11 mouse cellular contexts compared by ENCODE assay signal in the genomic region with DNA sequence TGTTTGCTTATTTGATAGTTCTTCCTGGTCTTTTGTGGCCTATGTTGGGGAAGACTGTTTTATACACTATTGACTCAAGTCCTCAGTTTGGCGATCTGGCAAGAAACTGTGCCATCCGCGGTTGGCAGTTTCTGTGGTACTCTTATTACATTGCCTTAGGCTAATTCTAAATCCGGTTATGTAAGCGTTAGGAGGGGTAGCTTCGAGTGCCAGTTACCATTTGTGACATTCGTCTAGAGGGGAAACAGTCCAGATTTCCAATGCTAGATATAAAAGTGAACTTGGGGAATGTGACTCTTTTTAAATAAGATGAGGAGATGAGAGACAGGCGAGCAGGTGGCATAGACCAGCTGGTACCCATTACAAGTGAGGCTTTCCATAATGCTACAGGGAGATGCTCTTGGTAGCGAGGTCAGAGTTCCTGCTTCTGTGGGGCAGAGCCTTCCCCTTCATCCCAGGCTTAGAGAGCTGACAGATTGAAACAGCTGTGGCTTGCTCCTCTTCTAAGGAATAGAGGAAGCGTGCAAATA.
A peak's percentile ranks its signal among the peaks of the same experiment; 100 is the strongest.
DNase-seq lines count a peak whose midpoint lies in the region; ATAC-seq lines count a peak whose summit lies in the region.
"Had no signal": no experiment of that assay in that cellular context is flagged by ENCODE, and none has a peak within 500 bp of the region (broad histone marks: within the 10 kb centered on the region; RNA-seq: fewer than 3 reads in every experiment).

No protein-coding gene starts in this region.

- H3K9me3 ChIP-seq in heart, embryonic 15.5 days (replicated peaks), result no peaks in the 10 kb centered on the region
- no peaks in the 10 kb centered on the region for H3K9me3 ChIP-seq in midbrain, embryonic 15.5 days

- no peak overlapping the region for H3K9ac ChIP-seq in heart, embryonic 15.5 days
- no peak overlapping the region for H3K9ac ChIP-seq in midbrain, embryonic 15.5 days

- peak; percentile 78 for ATAC-seq in cerebellum, adult (ENCODE audit: insufficient number of reproducible peaks, low FRiP score, low TSS enrichment)
- no peak for ATAC-seq in heart, embryonic 15.5 days (replicated peaks; ENCODE audit: insufficient number of reproducible peaks, insufficient read depth, low FRiP score, low read depth)
- ATAC-seq in midbrain, embryonic 15.5 days (replicated peaks), result no peak
- ATAC-seq: hindbrain, embryonic 16.5 days had no signal

- peak overlapping the region; percentile 35 for H3K27ac ChIP-seq in heart, embryonic 15.5 days
- H3K27ac ChIP-seq in midbrain, embryonic 15.5 days, result no peak overlapping the region

- no peak overlapping the region for H3K4me3 ChIP-seq in heart, embryonic 15.5 days
- no peak overlapping the region for H3K4me3 ChIP-seq in midbrain, embryonic 15.5 days

- intact Hi-C loops in heart, postnatal 10 days (cut with DNase I), result loop anchor here (5.0 kb wide), 2 partner anchors 38 to 67 kb away; no protein-coding TSS in a partner anchor

- H3K36me3 ChIP-seq in heart, embryonic 15.5 days, result no peaks in the 10 kb centered on the region
- no peaks in the 10 kb centered on the region for H3K36me3 ChIP-seq in midbrain, embryonic 15.5 days (replicated peaks)

- 76% methylated on average over 10 of the region's 10 CpGs for WGBS in heart, embryonic 15.5 days
- 62% methylated on average over 10 of the region's 10 CpGs for WGBS in midbrain, embryonic 15.5 days

- H3K4me1 ChIP-seq in heart, embryonic 15.5 days (replicated peaks), result peaks cover 41% of the 10 kb centered on the region
- peaks cover 3% of the 10 kb centered on the region for H3K4me1 ChIP-seq in midbrain, embryonic 15.5 days

- no peak for DNase-seq in cerebellum, postnatal 4 days (ENCODE audit: low spot score in 2 of 2)
- no peak for DNase-seq in heart, postnatal 10 days
- DNase-seq in cerebellum, adult 9-10 months, result peak; percentile 86
- peak; percentile 27 for DNase-seq in mesoderm, embryonic 11.5 days (ENCODE audit: low read depth, low spot score)
- DNase-seq in adrenal gland, adult 8-10 months, result no peak
- DNase-seq: kidney, postnatal 36 days; thymus, postnatal 14 days had no signal

- H3K4me2 ChIP-seq in heart, embryonic 15.5 days, result no peak overlapping the region
- no peak overlapping the region for H3K4me2 ChIP-seq in midbrain, embryonic 15.5 days

- H3K27me3 ChIP-seq in heart, embryonic 15.5 days, result no peaks in the 10 kb centered on the region
- H3K27me3 ChIP-seq in midbrain, embryonic 15.5 days (replicated peaks), result no peaks in the 10 kb centered on the region

Comparison
In these comparisons a context has a peak if more than half of its experiments do, and no peak if none do; other contexts are left out.
1. DNase-seq: peak in cerebellum, adult 9-10 months (single experiment) and mesoderm, embryonic 11.5 days (single experiment); none in cerebellum, postnatal 4 days (0 of 2), heart, postnatal 10 days (0 of 2) and adrenal gland, adult 8-10 months (single experiment).